Mouse (Mus musculus): ENCODE data around the gene Lamtor2. TPM values are rescaled to one million over a fixed set of nuclear protein-coding genes. Genes with fewer than 3 reads are reported as not detected.
A peak's percentile ranks its signal among the peaks of the same experiment; 100 is the strongest.

The Lamtor2 gene
- total RNA-seq, 2 experiments from 2014 or later = 4.2 to 14.3 TPM

DNA sequence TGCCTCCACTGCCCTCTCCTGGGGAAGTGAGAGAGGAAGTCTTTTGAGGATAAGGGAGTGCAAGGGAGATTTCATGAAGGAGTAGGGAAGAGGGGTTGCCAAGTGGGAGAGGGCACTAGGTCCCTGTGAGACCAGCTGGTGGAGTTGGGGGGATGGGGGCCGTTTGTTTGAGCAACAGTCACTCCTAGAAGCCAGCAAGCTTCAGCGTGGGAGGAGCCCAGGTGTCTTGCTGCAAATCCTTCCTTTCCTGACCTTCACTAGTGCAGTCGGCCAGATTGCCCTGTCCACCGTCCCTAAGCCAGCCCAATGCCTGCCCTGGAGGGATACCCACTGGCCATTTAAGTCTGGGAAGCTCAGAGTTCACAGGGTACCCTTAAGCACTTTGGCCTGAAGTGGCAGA, 41.3 kb downstream of the Lamtor2 start:
- no peak for ATAC-seq (replicated peaks; ENCODE audit: low FRiP score, poor library complexity, severe bottlenecking)

DNA sequence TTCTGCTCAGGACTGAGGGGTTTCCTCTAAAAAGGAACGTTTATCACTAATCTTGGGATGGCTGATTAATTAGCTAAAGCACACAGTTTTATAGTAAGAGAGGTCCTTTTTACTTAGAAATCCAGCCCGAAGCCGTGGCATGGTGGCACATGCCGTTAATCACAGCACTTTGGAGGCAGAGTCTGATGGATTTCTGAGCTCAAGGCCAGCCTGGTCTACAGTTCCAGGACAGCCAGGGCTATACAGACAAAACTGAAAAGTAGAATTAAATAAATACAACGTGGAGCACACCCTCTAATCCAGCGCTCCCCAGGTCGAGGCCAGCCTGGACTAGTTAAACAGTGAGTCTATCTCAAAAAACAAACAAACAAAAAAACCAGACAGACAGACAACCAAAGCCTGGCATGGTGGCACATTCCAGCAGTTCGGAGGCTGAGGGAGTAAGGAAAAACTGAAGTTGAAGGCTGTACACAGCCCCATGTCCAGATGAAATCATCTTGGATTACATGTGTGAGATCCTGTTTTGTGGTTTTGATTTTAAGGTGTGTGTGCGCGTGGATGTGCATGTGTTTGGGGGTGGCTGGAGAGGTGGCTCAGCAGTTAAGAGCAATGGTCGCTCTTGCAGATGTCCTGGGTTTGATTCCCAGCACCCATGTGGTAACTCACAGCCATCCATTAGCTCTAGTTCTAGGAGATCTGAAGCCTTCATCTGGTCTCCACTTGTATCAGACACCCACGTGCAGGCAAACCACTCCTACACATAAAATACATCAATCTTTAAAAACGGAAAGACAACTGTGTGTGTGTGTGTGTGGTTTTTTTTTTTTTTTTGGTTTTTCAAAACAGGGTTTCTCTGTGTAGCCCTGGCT, 42.2 kb downstream of the Lamtor2 start:
- ATAC-seq (replicated peaks; ENCODE audit: low FRiP score, poor library complexity, severe bottlenecking) = no peak

DNA sequence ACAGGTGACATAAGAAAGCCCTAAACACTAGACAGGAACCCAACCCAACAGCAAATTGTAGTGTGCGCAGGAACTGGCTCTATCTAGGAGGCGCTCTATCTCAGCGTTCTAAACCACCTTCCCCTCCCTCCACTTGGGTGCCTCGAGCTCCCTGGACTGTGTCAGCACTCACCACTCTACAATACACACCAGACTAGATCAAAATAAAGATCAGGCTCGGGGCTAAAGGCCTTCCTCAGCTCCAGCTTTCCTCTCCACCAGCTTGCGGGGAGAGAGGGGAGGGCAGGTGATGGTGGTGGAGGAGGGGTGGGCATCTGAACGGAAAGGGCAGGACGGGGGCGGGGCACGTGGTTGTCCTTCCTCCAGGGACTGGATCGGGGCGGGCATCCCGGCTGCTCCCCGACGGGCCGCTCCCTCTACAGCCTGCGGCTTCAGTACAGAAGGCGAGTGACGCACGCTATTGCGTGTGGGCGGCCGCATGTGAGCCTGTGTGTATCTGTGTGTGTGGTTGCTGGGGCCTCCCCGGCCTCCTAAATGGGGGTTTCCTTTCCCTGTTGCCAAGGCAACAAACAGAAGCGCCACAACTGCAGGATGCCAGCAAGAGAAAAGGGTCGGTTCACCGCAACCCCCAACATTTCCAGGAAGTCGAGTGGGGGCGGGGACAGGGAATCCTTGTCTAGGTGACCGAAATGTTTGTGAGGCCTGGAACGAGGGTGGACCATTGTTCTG, 43.0 kb downstream of the Lamtor2 start, which contains the start of gene Lmna:
TSS of gene Lmna (minus strand) at position 265 of the 729 bp plus-strand sequence.
- ATAC-seq (replicated peaks; ENCODE audit: low FRiP score, poor library complexity, severe bottlenecking) = peak; percentile 79

DNA sequence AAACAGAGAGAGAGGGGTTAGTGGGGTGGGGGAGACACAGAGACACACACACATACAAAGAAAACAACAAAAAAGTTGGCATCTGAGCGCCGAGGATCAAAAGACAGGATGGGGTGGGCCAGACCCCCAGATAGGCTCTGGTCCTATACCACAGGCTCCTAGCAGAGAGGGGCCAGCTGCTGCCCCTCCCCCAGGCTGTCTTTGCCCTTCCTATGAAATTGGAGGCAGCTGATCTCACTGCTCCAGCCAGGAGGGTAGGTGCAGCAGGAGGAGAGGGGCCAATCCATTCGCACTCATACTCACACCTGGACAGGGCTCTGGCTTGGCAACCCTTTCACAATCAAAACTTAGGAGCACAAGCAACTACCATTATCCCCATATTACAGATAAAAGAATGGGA, 43.6 kb downstream of the Lamtor2 start:
- no peak for ATAC-seq (replicated peaks; ENCODE audit: low FRiP score, poor library complexity, severe bottlenecking)

DNA sequence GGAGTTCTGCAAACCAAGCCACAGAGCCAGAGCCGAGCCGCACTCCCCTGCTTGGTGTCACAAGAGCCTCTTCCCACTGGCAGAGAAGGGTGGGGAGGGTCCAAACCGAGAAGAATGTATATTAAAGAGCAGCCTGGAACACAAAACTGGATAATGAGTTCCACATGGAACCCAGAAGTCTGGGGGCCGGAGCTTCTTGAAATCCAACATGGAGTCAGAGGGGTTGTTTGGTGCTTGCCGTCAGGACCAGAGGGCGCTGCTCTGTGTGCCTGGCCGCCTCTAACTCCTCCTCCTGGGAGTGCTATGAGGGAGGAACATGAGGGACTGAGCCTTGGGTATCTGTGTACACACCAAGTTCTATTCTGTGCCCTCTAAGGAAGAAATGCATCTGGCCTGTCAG, 47.1 kb downstream of the Lamtor2 start:
- ATAC-seq (replicated peaks; ENCODE audit: low FRiP score, poor library complexity, severe bottlenecking) = no peak

DNA sequence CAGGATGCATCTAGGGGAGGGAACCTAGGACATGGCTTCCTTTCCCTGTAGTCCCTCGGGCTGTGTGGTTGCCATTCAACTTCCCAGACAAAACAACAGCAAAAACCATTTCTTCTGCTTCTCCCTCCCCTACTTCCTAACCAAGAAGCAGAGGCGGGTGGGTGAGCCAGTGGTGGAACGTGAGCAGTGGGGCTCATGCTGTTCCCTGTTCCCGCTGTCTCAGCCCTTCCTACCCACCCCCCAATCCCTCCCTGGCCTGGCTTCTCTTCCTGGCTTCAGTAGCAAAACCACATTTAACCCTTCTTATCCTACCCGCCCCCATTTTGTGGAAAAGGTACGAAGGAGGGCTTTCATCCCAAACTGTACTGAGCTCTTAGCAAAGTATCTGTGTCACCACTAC, 47.8 kb downstream of the Lamtor2 start:
- ATAC-seq (replicated peaks; ENCODE audit: low FRiP score, poor library complexity, severe bottlenecking) = no peak

DNA sequence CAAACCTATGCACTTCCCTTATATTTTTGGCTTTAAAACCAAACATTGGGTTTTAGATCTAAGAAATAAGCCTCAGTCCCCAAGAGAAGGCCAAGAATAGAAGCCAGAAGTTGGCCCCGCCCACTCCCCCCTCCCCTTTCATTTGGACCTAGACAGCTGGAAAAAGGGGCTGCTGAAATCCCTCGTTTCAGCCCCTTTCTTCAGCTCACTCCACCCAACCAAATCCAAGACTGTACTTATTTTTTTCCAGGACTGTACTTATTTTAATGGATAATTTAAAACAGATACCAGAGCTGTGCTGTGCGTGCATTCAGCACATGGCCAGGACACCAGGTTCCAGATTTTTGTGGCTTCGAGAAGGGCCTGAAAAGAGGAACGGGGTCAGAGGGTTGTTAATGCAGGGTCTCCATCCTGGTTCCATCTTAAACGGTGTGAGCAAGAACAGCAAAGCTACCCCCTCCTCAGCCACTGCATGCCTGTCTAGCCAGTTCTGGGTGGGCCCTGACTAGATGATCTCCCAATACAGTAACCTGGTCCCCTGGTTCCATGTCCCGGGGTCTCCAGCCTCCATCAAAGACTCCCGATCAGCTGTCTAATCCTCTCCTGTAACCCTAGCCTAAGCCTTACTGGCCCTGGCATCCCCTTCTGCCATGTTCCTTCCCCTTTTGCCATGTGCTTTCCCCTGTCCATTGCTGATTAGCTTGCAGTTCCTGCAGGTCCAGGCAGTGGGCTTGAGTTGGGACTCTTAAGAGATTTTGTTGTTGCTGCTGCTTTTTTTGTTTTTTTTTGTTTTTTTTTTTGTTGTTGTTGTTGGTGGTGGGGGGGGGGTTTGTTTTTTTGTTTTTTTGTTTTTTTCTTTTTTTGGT, 48.8 kb downstream of the Lamtor2 start:
- ATAC-seq (replicated peaks; ENCODE audit: low FRiP score, poor library complexity, severe bottlenecking) = no peak

DNA sequence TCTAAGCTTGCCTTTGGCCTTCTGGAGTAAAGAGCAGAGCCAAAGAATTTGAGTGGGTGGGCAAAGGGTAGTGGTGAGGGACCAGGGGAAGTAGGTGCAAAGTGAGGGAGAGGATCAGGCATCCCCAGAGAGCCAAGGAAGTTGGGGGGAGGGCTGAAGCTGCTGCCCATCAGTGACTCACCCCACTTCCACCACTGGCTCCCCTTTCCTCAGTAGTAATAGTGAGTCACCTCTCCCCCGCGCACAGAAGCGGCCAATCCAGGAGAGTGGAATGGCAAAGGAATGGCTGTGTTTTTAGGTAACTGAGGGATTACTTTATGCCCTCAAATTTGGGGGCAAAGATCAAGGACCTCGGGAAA, 49.4 kb downstream of the Lamtor2 start:
- ATAC-seq (replicated peaks; ENCODE audit: low FRiP score, poor library complexity, severe bottlenecking) = 0 out of 2 replicates have a peak, but pooled peaks have one; percentile 2

DNA sequence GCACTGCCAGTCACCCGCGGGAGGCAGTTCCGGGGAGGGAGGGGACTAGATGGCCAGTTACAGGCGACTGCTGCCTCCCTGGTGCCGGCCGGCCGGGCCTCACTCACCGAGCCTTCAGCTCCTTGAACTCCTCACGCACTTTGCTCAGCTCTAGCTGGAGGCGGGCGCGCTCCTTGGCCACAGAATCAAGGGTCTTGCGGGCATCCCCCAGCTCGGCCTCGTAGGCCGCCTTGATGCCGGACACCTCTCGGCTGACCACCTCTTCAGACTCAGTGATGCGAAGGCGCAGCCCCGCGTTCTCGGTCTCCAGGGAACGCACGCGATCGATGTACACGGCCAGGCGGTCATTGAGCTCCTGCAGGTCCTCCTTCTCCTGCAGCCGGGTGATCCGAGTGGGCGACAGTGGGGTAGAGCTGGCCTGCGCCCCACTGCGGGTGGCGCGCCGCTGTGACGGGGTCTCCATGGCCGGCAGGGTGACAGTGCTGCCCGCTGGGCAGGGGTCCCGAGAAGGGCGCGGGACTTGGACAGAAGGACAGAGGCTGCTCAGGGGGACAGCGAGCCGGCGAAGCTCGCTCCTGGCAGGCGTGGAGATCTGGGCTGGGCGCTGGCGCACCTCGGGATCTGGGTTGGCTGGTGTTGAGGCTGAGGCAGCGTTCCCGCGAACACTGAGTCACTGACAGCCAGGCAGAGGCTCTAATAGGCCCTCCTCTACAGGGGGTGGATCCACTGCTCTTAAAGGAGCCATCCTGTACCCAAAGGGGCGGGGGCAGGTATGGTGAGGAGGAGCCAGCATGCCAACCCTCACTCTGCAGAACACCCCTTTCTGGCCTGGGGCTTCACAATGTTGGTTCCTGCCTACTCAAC, 50.0 kb downstream of the Lamtor2 start:
- ATAC-seq (replicated peaks; ENCODE audit: low FRiP score, poor library complexity, severe bottlenecking) = peak; percentile 89

DNA sequence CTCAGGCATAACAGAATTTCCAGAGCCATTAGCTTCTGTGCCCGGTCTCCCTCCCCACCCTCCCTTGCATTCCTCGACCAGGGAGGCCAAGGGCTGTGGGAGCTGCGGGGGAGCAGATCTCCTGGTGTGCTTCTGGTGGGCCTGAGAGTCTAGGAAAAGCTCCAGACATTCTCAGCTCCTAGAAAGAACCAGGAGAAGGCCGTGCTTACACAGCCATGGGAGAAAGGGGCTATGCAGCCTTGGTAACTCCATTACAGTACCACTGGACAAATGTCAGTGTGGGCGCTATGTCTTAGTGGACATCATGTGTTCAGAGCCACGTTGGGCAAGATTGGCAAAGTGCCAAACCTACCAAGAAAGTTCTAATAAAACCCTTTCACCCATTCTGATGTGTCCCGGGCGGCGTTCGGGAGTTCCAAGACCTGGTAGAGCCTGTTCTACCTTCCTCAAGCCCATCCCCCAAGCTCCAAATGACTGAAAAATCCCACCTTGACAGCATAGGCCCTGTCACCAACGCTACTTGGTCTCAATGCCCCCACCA, 50.8 kb downstream of the Lamtor2 start:
- peak; percentile 2; the same call in 1 of the 2 replicates for ATAC-seq (replicated peaks; ENCODE audit: low FRiP score, poor library complexity, severe bottlenecking)

DNA sequence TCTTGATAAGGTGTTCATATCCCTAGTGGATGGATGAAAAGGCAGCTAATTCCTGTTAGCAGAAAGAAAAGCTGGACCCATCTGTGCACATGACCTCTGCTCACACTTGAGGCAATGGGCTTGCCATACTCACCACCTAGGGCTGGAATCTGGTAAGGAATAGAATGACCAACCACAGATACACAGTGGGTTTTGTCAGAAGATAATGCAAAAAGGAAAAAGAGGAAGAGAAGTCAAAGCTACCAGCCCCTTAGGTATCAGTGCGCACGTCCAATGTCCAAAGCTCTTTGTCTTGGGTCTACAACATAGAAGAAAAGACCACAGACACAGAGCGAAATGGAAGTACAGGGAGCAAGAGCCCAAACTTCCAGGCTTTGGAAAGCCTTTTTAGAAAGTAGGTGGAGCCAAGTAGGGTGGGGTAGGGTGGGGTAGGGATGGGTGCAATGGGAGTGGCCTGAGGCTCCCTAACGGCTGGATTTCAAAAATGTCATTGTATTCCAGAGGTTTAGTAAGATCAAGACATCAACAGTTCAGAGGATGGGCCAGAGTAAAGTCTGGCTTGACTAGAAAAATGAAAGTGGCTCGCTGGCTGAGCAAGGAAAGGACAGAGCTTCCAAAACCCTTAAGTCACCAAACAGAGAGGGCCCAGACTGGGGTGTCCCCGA, 51.4 kb downstream of the Lamtor2 start:
- peak; percentile 19; the same call in 1 of the 2 replicates for ATAC-seq (replicated peaks; ENCODE audit: low FRiP score, poor library complexity, severe bottlenecking)

DNA sequence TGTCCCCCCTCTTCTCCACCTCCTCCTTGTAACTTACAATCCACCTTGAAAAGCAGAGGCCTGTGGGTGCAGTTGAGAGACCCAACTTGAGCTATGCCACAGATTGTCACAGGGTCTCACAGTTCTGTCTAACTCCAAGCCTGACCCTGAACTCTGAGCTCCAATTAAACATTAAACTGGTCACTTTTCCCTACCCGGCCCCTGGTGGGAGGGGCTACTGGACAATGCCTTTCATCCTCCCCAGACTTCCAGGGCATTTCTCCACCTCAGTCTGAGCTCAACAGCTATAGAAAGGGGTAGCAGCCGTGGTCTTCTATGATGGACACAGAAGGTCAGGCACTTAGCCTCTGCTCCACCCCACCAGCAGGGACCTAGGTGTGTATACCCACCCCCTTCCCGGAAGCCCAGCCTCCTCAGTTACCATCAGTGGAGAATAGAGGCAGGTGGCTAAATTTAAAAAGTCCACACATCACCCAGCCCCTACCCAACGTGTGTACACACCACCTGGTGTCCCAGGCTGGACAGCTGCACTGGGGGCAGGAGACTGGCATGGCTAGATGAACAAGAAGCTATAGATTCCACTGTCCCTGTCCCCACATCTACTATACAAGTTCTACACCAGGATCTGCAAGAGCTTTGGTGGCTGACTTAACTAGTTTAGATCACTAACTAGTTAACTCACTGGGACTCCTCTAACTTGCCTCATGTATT, 52.1 kb downstream of the Lamtor2 start:
- no peak for ATAC-seq (replicated peaks; ENCODE audit: low FRiP score, poor library complexity, severe bottlenecking)

DNA sequence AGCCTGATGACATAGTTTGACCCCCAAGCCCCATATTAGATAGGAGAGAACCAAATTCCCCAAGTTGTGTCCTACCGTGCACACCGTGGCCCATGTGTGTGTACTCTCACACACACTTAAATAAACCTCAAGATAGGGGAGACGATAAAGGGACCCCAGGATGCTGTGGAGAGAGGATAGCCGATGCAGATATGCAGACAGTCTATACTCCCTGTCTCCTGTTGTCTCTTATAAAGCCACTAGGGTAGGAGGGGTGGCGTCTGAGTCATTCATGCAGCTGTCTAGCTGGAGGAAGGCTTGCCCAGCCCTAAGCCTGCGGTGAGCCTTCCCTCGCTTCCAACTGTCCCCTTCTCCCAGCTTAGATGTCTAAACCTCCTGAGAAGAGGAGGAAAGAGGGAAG, 52.8 kb downstream of the Lamtor2 start:
- no peak for ATAC-seq (replicated peaks; ENCODE audit: low FRiP score, poor library complexity, severe bottlenecking)

Other genes with a start within 250 kb of the Lamtor2 start
- gene Glmp, start 228.1 kb downstream of the Lamtor2 start, total RNA-seq (2015; ENCODE audit: low replicate concordance) = 11.1 and 58.3 TPM in 2 replicates
- gene Glmp, start 228.1 kb downstream of the Lamtor2 start, total RNA-seq (2017; ENCODE audit: low replicate concordance) = 5.9 and 13.1 TPM in 2 replicates
- not detected in 2 replicates for gene Tmem79, start 216.9 kb downstream of the Lamtor2 start, total RNA-seq (2015; ENCODE audit: low replicate concordance)
- gene Tmem79, start 216.9 kb downstream of the Lamtor2 start, total RNA-seq (2017; ENCODE audit: low replicate concordance) = 0.09 TPM in 1 of 2 replicates, not detected in the other
- gene Smg5, start 216.8 kb downstream of the Lamtor2 start, total RNA-seq (2015; ENCODE audit: low replicate concordance) = 28.1 and 29.5 TPM in 2 replicates
- gene Smg5, start 216.8 kb downstream of the Lamtor2 start, total RNA-seq (2017; ENCODE audit: low replicate concordance) = 45.1 and 58.0 TPM in 2 replicates
- gene Paqr6, start 188.5 kb downstream of the Lamtor2 start, total RNA-seq (2015; ENCODE audit: low replicate concordance) = 3.1 TPM in 1 of 2 replicates, not detected in the other
- gene Paqr6, start 188.5 kb downstream of the Lamtor2 start, total RNA-seq (2017; ENCODE audit: low replicate concordance) = not detected in 2 replicates
- not detected in 2 replicates for gene Bglap3, start 180.3 kb downstream of the Lamtor2 start, total RNA-seq (2015; ENCODE audit: low replicate concordance)
- not detected in 2 replicates for gene Bglap3, start 180.3 kb downstream of the Lamtor2 start, total RNA-seq (2017; ENCODE audit: low replicate concordance)
- gene Bglap2, start 174.4 kb downstream of the Lamtor2 start, total RNA-seq (2015; ENCODE audit: low replicate concordance) = not detected in 2 replicates
- gene Bglap2, start 174.4 kb downstream of the Lamtor2 start, total RNA-seq (2017; ENCODE audit: low replicate concordance) = not detected in 2 replicates
- not detected in 2 replicates for gene Bglap, start 168.6 kb downstream of the Lamtor2 start, total RNA-seq (2015; ENCODE audit: low replicate concordance)
- gene Bglap, start 168.6 kb downstream of the Lamtor2 start, total RNA-seq (2017; ENCODE audit: low replicate concordance) = not detected in 2 replicates
- 33.2 and 56.6 TPM in 2 replicates for gene Pmf1, start 142.7 kb downstream of the Lamtor2 start, total RNA-seq (2015; ENCODE audit: low replicate concordance)
- gene Pmf1, start 142.7 kb downstream of the Lamtor2 start, total RNA-seq (2017; ENCODE audit: low replicate concordance) = 42.1 and 43.4 TPM in 2 replicates
- 7.9 and 11.5 TPM in 2 replicates for gene Slc25a44, start 127.9 kb downstream of the Lamtor2 start, total RNA-seq (2015; ENCODE audit: low replicate concordance)
- gene Slc25a44, start 127.9 kb downstream of the Lamtor2 start, total RNA-seq (2017; ENCODE audit: low replicate concordance) = 13.7 and 20.2 TPM in 2 replicates
- gene Sema4a, start 91.9 kb downstream of the Lamtor2 start, total RNA-seq (2015; ENCODE audit: low replicate concordance) = 29.7 and 57.3 TPM in 2 replicates
- gene Sema4a, start 91.9 kb downstream of the Lamtor2 start, total RNA-seq (2017; ENCODE audit: low replicate concordance) = 9.8 and 20.7 TPM in 2 replicates
- gene Lmna, start 43.1 kb downstream of the Lamtor2 start, total RNA-seq (2015; ENCODE audit: low replicate concordance) = 6.9 and 9.0 TPM in 2 replicates
- gene Lmna, start 43.1 kb downstream of the Lamtor2 start, total RNA-seq (2017; ENCODE audit: low replicate concordance) = 45.6 and 52.7 TPM in 2 replicates
- gene Mex3a, start 20.7 kb downstream of the Lamtor2 start, total RNA-seq (2015; ENCODE audit: low replicate concordance) = 0.19 and 1.5 TPM in 2 replicates
- gene Mex3a, start 20.7 kb downstream of the Lamtor2 start, total RNA-seq (2017; ENCODE audit: low replicate concordance) = 0.34 TPM in 1 of 2 replicates, not detected in the other
- not detected in 2 replicates for gene Rab25, start 4.8 kb downstream of the Lamtor2 start, total RNA-seq (2015; ENCODE audit: low replicate concordance)
- not detected in 2 replicates for gene Rab25, start 4.8 kb downstream of the Lamtor2 start, total RNA-seq (2017; ENCODE audit: low replicate concordance)
- 5.4 and 7.9 TPM in 2 replicates for gene Ubqln4, start 684 bp upstream of the Lamtor2 start, total RNA-seq (2015; ENCODE audit: low replicate concordance)
- 5.7 and 10.0 TPM in 2 replicates for gene Ubqln4, start 684 bp upstream of the Lamtor2 start, total RNA-seq (2017; ENCODE audit: low replicate concordance)
- gene Ssr2, start 22.8 kb upstream of the Lamtor2 start, total RNA-seq (2015; ENCODE audit: low replicate concordance) = 80.3 and 91.8 TPM in 2 replicates
- 24.3 and 35.9 TPM in 2 replicates for gene Ssr2, start 22.8 kb upstream of the Lamtor2 start, total RNA-seq (2017; ENCODE audit: low replicate concordance)
- 15.2 and 20.5 TPM in 2 replicates for gene Arhgef2, start 52.9 kb upstream of the Lamtor2 start, total RNA-seq (2015; ENCODE audit: low replicate concordance)
- 16.7 and 18.1 TPM in 2 replicates for gene Arhgef2, start 52.9 kb upstream of the Lamtor2 start, total RNA-seq (2017; ENCODE audit: low replicate concordance)
- not detected in 2 replicates for gene Rxfp4, start 100.1 kb upstream of the Lamtor2 start, total RNA-seq (2015; ENCODE audit: low replicate concordance)
- gene Rxfp4, start 100.1 kb upstream of the Lamtor2 start, total RNA-seq (2017; ENCODE audit: low replicate concordance) = not detected in 2 replicates
- 25.0 and 29.5 TPM in 2 replicates for gene Khdc4, start 132.7 kb upstream of the Lamtor2 start, total RNA-seq (2015; ENCODE audit: low replicate concordance)
- gene Khdc4, start 132.7 kb upstream of the Lamtor2 start, total RNA-seq (2017; ENCODE audit: low replicate concordance) = 19.9 and 23.4 TPM in 2 replicates
- gene Rit1, start 163.8 kb upstream of the Lamtor2 start, total RNA-seq (2015; ENCODE audit: low replicate concordance) = 99.9 and 111 TPM in 2 replicates
- 90.6 and 102 TPM in 2 replicates for gene Rit1, start 163.8 kb upstream of the Lamtor2 start, total RNA-seq (2017; ENCODE audit: low replicate concordance)
- gene Syt11, start 222.1 kb upstream of the Lamtor2 start, total RNA-seq (2015; ENCODE audit: low replicate concordance) = 0.19 TPM in 1 of 2 replicates, not detected in the other
- 0.85 TPM in 1 of 2 replicates, not detected in the other for gene Syt11, start 222.1 kb upstream of the Lamtor2 start, total RNA-seq (2017; ENCODE audit: low replicate concordance)